Mouse (Mus musculus) kidney, adult 2 months (tissue): ENCODE data around the gene Zfp941. TPM values are rescaled to one million over a fixed set of nuclear protein-coding genes. Genes with fewer than 3 reads are reported as not detected.

ENCODE experiments used
- DNase-seq: peaks from one replicate; pipeline ENCODE4 v3.0.0; 2021
- H3K27ac ChIP-seq: fragments of 200-500 bp; 2 replicates; pipeline ENCODE4 v1.5.1; 2012; ENCODE audit warnings: low read depth, low read length, control low read depth, inconsistent platforms; ENCODE audit not compliant: insufficient read depth
- H3K27me3 ChIP-seq: fragments of 200-500 bp; replicated peaks from 2 replicates; pipeline ENCODE4 v1.6.1; 2012; ENCODE audit warnings: mild to moderate bottlenecking, moderate library complexity, low read length, inconsistent platforms; ENCODE audit not compliant: control insufficient read depth, insufficient read depth
- H3K36me3 ChIP-seq: fragments of 200-500 bp; 2 replicates; pipeline ENCODE4 v1.6.1; 2012; ENCODE audit warnings: mild to moderate bottlenecking, moderate library complexity, low read length, inconsistent platforms; ENCODE audit not compliant: control insufficient read depth, insufficient read depth
- H3K4me1 ChIP-seq: fragments of 200-500 bp; 2 replicates; pipeline ENCODE4 v1.6.1; 2011; ENCODE audit warnings: low read length; ENCODE audit not compliant: control insufficient read depth, insufficient read depth
- H3K4me3 ChIP-seq: fragments of 200-500 bp; 2 replicates; pipeline ENCODE4 v1.5.1; 2011; ENCODE audit warnings: mild to moderate bottlenecking, low read depth, low read length, control low read depth; ENCODE audit not compliant: insufficient read depth
- CTCF ChIP-seq: fragments of 200-500 bp; conservative IDR thresholded peaks from 2 replicates; pipeline ENCODE4 v1.5.1; 2011; ENCODE audit warnings: low read depth, mild to moderate bottlenecking, control low read depth, low read length, moderate library complexity, mixed read lengths; ENCODE audit not compliant: insufficient read depth, insufficient read length
- POLR2A ChIP-seq: fragments of 200-500 bp; IDR thresholded peaks from one replicate; pipeline ENCODE4 v1.6.1; 2011; ENCODE audit warnings: low read depth, low read length, control low read depth
- WGBS: fragments of 180-500 bp; shearing (Covaris S2); methylation state at CpG from one replicate; pipeline ENCODE4 v1.1.7; 2018; 5-methylcytosine and 5-hydroxymethylcytosine counted together
- polyA plus RNA-seq: library from polyadenylated mRNA; depleted of rRNA; stranded (reverse); fragments of >200 nt; gene quantifications from 2 replicates; pipeline ENCODE4 v1.2.3, GENCODE M21; 2012

Zfp941 gene
- polyA plus RNA-seq, 1 experiment, result 1.0 TPM

DNA sequence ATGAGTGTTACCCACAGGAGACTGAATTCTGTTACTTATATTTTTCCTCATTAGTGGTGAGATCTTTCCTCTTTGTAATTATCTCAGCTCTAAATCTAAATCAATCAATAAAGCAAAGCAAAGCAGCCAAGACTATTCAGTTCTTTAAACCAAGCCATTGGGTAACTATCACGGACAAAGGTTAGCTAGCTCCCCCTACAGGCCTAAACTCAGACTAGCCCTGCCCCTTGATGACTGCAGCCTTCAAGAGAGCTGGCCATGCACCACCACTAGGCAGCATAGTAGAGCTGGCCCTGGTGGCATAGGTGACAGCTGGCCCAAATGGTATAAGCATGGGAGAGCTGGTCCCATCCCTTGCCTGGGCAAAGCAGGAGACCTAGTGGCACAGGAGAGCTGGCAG is 16.3 kb downstream of the Zfp941 start:
- DNase-seq, result peak; percentile 84
- WGBS, result 10% methylated on average over 1 of the region's 1 CpGs
- Histone ChIP-seq H3K36me3 (no peaks in the 10 kb centered on the region), H3K4me3 (no peak overlapping the region), H3K27ac (no peak overlapping the region), H3K27me3 (no peaks in the 10 kb centered on the region), H3K4me1 (peaks cover 5% of the 10 kb centered on the region; the same call in 1 of the 2 replicates)
- no peak for TF ChIP-seq POLR2A
- peak; percentile 97 for TF ChIP-seq CTCF

- no peaks in the 10 kb centered on the region for H3K36me3 ChIP-seq
- no peaks in the 10 kb centered on the region for H3K27me3 ChIP-seq
- H3K4me3 ChIP-seq, result no peak overlapping the region
- 14% methylated on average over 6 of the region's 6 CpGs for WGBS
- H3K27ac ChIP-seq, result 0 out of 2 replicates have a peak overlapping the region, but pooled peaks have one; percentile 13
- H3K4me1 ChIP-seq, result peaks cover 5% of the 10 kb centered on the region; the same call in 1 of the 2 replicates
- TF ChIP-seq POLR2A (no peak), CTCF (no peak)
- peak; percentile 70 for DNase-seq
Observed at GRCm38 (mm10) chr7:140802629-140803028, 19.3 kb downstream of the Zfp941 start.

GRCm38 (mm10) chr7:140798212-140798611 is 23.8 kb downstream of the Zfp941 start:
- Histone ChIP-seq H3K27me3 (no peaks in the 10 kb centered on the region), H3K27ac (no peak overlapping the region), H3K4me1 (peaks cover 5% of the 10 kb centered on the region; the same call in 1 of the 2 replicates), H3K36me3 (no peaks in the 10 kb centered on the region), H3K4me3 (no peak overlapping the region)
- 76% methylated on average over 2 of the region's 2 CpGs for WGBS
- TF ChIP-seq POLR2A, result no peak
- TF ChIP-seq CTCF, result no peak
- no peak for DNase-seq

DNA sequence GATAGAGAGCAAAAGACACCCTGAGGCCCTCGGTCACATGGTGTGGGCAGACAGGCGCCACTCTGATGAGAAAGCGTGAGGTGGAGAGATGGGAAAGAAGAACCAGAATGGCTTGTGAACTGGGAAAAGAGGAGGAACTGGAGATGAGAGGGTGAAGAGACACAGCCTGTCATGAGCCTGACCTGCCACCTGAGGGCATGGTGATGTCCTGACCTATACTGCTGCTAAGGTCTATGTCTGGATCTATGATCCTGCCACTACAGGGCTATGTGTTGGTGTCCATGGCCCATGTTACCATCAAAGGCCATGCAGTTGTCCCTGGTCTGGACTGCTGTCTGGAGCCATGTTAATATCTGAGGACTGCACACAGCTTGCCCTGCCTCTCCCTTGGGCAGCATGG is 24.4 kb downstream of the Zfp941 start:
- H3K27me3 ChIP-seq, result no peaks in the 10 kb centered on the region
- no peak for TF ChIP-seq POLR2A
- TF ChIP-seq CTCF, result peak; percentile 28; the same call in 1 of the 2 replicates
- H3K27ac ChIP-seq, result no peak overlapping the region
- peaks cover 4% of the 10 kb centered on the region; the same call in 1 of the 2 replicates for H3K4me1 ChIP-seq
- WGBS, result 94% methylated on average over 3 of the region's 3 CpGs
- H3K4me3 ChIP-seq, result no peak overlapping the region
- H3K36me3 ChIP-seq, result no peaks in the 10 kb centered on the region
- no peak for DNase-seq

- no peak overlapping the region for H3K27ac ChIP-seq
- no peak for TF ChIP-seq POLR2A
- no peak for TF ChIP-seq CTCF
- 50% methylated on average over 4 of the region's 4 CpGs for WGBS
- no peaks in the 10 kb centered on the region for H3K4me1 ChIP-seq
- no peak overlapping the region for H3K4me3 ChIP-seq
- DNase-seq, result no peak
- H3K27me3 ChIP-seq, result no peaks in the 10 kb centered on the region
- H3K36me3 ChIP-seq, result no peaks in the 10 kb centered on the region
Observed at GRCm38 (mm10) chr7:140793541-140793940, 28.4 kb downstream of the Zfp941 start.

GRCm38 (mm10) chr7:140788053-140788435 is 33.9 kb downstream of the Zfp941 start:
- no peaks in the 10 kb centered on the region for H3K4me1 ChIP-seq
- 89% methylated on average over 7 of the region's 7 CpGs for WGBS
- H3K4me3 ChIP-seq, result no peak overlapping the region

DNA sequence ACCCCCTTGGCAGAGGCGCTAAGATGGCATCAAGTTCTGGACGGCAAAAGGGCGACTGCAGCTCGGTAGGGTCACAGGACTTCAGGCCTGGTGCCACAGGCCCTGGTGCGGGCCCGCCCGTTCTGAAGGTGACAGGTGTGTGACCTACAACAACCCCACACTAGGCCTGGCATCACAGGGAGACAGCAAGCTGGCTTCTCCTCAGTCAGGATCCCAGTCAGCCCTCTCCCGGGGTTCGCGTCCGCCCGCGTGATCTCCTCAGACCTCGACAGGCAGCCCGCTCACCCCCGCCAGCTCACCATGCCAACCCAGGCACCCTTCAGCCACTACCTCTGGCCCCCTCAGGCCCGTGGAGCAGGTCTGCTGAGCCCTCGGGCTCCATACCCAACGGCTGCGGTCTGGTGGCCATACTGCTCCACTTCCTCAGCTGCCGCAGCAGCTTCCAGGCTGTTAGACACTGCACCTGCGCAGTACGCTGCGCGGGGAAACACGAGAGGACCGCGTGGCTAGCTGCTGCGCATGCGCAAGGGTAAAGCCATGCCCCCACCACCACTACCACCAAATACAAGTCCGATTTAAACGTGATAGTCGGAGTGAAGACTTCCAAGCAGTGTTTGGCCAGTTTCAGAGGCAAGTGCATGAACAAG is 34.4 kb downstream of the Zfp941 start, which contains the start of gene Syce1:
TSS of gene Syce1 (minus strand) at position 447 of the 647 bp plus-strand sequence.
- H3K27ac ChIP-seq, result no peak within 1 kb of the TSS
- DNase-seq, result no peak
- no peaks in the 10 kb centered on the region for H3K36me3 ChIP-seq
- H3K27me3 ChIP-seq, result no peaks in the 10 kb centered on the region
- H3K4me3 ChIP-seq, result no peak within 1 kb of the TSS
- no peaks in the 10 kb centered on the region for H3K4me1 ChIP-seq
- no peak for TF ChIP-seq POLR2A
- TF ChIP-seq CTCF, result no peak
- 87% methylated on average over 33 of the region's 33 CpGs for WGBS

More at GRCm38 (mm10) chr7:140788053-140788435, 33.9 kb downstream of the Zfp941 start:
- Histone ChIP-seq H3K27ac (no peak overlapping the region), H3K27me3 (no peaks in the 10 kb centered on the region), H3K36me3 (no peaks in the 10 kb centered on the region)
- DNase-seq, result no peak
- TF ChIP-seq CTCF (no peak), POLR2A (no peak)
